Mouse (Mus musculus): ENCODE results near the gene Gm281. TPM values are rescaled to one million over a fixed set of nuclear protein-coding genes. Genes with fewer than 3 reads are reported as not detected.
"Not testable (repeated sequence)": the region's sequence is repeated elsewhere in the genome, so short reads cannot be mapped to it uniquely, and the experiment has no call there.

Gene Gm281
- 0.08 TPM in 1 of 2 replicates, not detected in the other for polyA plus RNA-seq (2015; fragmentation: Nextera tagmentation; extraction: Ambion mirVana)

GRCm38 (mm10) chr14:13914387-13915082 lies at the start of gene Gm281:
TSS of gene Gm281 (minus strand) at chr14:13914478.
- Histone ChIP-seq H3K4me2 (no peak within 1 kb of the TSS), H3K9me3 (replicated peaks) (no peaks in the 10 kb centered on the region), H3K27me3 (no peaks in the 10 kb centered on the region), H3K4me3 (no peak within 1 kb of the TSS), H3K36me3 (ENCODE audit: poor library complexity, severe bottlenecking) (no peaks in the 10 kb centered on the region), H3K4me1 (no peaks in the 10 kb centered on the region), H3K27ac (no peak within 1 kb of the TSS), H3K9ac (no peak within 1 kb of the TSS)
- WGBS, result 12% methylated on average over 1 of the region's 1 CpGs
- no peak for ATAC-seq

GRCm38 (mm10) chr14:13963527-13963926 lies 49.2 kb upstream of the Gm281 start:
- Histone ChIP-seq H3K36me3 (ENCODE audit: poor library complexity, severe bottlenecking) (no peaks in the 10 kb centered on the region), H3K27me3 (no peaks in the 10 kb centered on the region), H3K4me3 (no peak overlapping the region), H3K4me2 (no peak overlapping the region), H3K9me3 (replicated peaks) (no peaks in the 10 kb centered on the region), H3K9ac (no peak overlapping the region), H3K4me1 (peaks cover 20% of the 10 kb centered on the region), H3K27ac (no peak overlapping the region)
- no peak for ATAC-seq
- WGBS, result 89% methylated on average over 1 of the region's 1 CpGs

GRCm38 (mm10) chr14:13962476-13962875 lies 48.2 kb upstream of the Gm281 start:
- Histone ChIP-seq H3K27me3 (no peaks in the 10 kb centered on the region), H3K4me3 (no peak overlapping the region), H3K4me1 (peaks cover 28% of the 10 kb centered on the region), H3K27ac (no peak overlapping the region), H3K9ac (no peak overlapping the region), H3K36me3 (ENCODE audit: poor library complexity, severe bottlenecking) (no peaks in the 10 kb centered on the region), H3K4me2 (no peak overlapping the region), H3K9me3 (replicated peaks) (no peaks in the 10 kb centered on the region)
- ATAC-seq, result no peak
- 81% methylated on average over 6 of the region's 6 CpGs for WGBS

GRCm38 (mm10) chr14:13961401-13962112 lies 47.3 kb upstream of the Gm281 start, which contains the start of the genes Atxn7 and Thoc7:
TSS of gene Atxn7 (plus strand) at chr14:13961440.
TSS of gene Thoc7 (minus strand) at chr14:13961852.
- H3K9me3 ChIP-seq (replicated peaks), result no peaks in the 10 kb centered on the region
- peak within 1 kb of the TSS; percentile 92 for H3K9ac ChIP-seq
- H3K4me2 ChIP-seq, result peak within 1 kb of the TSS; percentile 68
- H3K27me3 ChIP-seq, result no peaks in the 10 kb centered on the region
- H3K4me1 ChIP-seq, result peaks cover 28% of the 10 kb centered on the region
- H3K4me3 ChIP-seq, result peak within 1 kb of the TSS; percentile 93
- no peaks in the 10 kb centered on the region for H3K36me3 ChIP-seq (ENCODE audit: poor library complexity, severe bottlenecking)
- peak within 1 kb of the TSS; percentile 79 for H3K27ac ChIP-seq
- peak; percentile 74 for ATAC-seq
- 3% methylated on average over 38 of the region's 56 CpGs for WGBS

- Histone ChIP-seq H3K27ac (peak overlapping the region; percentile 79), H3K4me2 (peak overlapping the region; percentile 68), H3K9me3 (replicated peaks) (no peaks in the 10 kb centered on the region), H3K4me3 (peak overlapping the region; percentile 93), H3K27me3 (no peaks in the 10 kb centered on the region), H3K36me3 (ENCODE audit: poor library complexity, severe bottlenecking) (peaks cover 5% of the 10 kb centered on the region), H3K4me1 (peaks cover 28% of the 10 kb centered on the region), H3K9ac (peak overlapping the region; percentile 92)
- peak; percentile 87 for ATAC-seq
- WGBS, result under 1% methylated on average over 64 of the region's 75 CpGs
These were observed 46.4 kb upstream of the Gm281 start for GRCm38 (mm10) chr14:13960482-13961325.

GRCm38 (mm10) chr14:13960079-13960478 lies 45.8 kb upstream of the Gm281 start:
- ATAC-seq, result peak; percentile 66
- Histone ChIP-seq H3K9ac (peak overlapping the region; percentile 92), H3K4me3 (peak overlapping the region; percentile 93), H3K4me1 (peaks cover 28% of the 10 kb centered on the region), H3K27me3 (no peaks in the 10 kb centered on the region), H3K9me3 (replicated peaks) (no peaks in the 10 kb centered on the region), H3K4me2 (peak overlapping the region; percentile 68), H3K27ac (peak overlapping the region; percentile 79), H3K36me3 (ENCODE audit: poor library complexity, severe bottlenecking) (peaks cover 10% of the 10 kb centered on the region)
- WGBS, result 0% methylated on average over 9 of the region's 9 CpGs

GRCm38 (mm10) chr14:13952151-13952550 lies 37.9 kb upstream of the Gm281 start:
- H3K4me2 ChIP-seq; ATAC-seq; H3K4me3 ChIP-seq; H3K27ac ChIP-seq; H3K27me3 ChIP-seq; H3K4me1 ChIP-seq; H3K9me3 ChIP-seq (replicated peaks); H3K9ac ChIP-seq: not testable (repeated sequence)
- H3K36me3 ChIP-seq (ENCODE audit: poor library complexity, severe bottlenecking), result peaks cover 62% of the 10 kb centered on the region
- 94% methylated on average over 3 of the region's 3 CpGs for WGBS

- no peak overlapping the region for H3K4me2 ChIP-seq
- peaks cover 61% of the 10 kb centered on the region for H3K36me3 ChIP-seq (ENCODE audit: poor library complexity, severe bottlenecking)
- H3K4me3 ChIP-seq, result no peak overlapping the region
- H3K4me1 ChIP-seq, result no peaks in the 10 kb centered on the region
- H3K27ac ChIP-seq, result no peak overlapping the region
- no peaks in the 10 kb centered on the region for H3K27me3 ChIP-seq
- no peak overlapping the region for H3K9ac ChIP-seq
- H3K9me3 ChIP-seq (replicated peaks), result no peaks in the 10 kb centered on the region
- peak; percentile 71; the same call in 1 of the 2 replicates for ATAC-seq
These were observed 36.1 kb upstream of the Gm281 start for GRCm38 (mm10) chr14:13950401-13950800.

GRCm38 (mm10) chr14:13948345-13948744 lies 34.1 kb upstream of the Gm281 start:
- H3K36me3 ChIP-seq (ENCODE audit: poor library complexity, severe bottlenecking), result peaks cover 56% of the 10 kb centered on the region
- 90% methylated on average over 7 of the region's 7 CpGs for WGBS
- no peak overlapping the region for H3K9ac ChIP-seq
- H3K4me2 ChIP-seq, result no peak overlapping the region
- peak; percentile 54; the same call in 1 of the 2 replicates for ATAC-seq
- no peaks in the 10 kb centered on the region for H3K9me3 ChIP-seq (replicated peaks)
- no peaks in the 10 kb centered on the region for H3K4me1 ChIP-seq
- H3K27ac ChIP-seq, result no peak overlapping the region
- H3K4me3 ChIP-seq, result no peak overlapping the region
- no peaks in the 10 kb centered on the region for H3K27me3 ChIP-seq

GRCm38 (mm10) chr14:13944686-13945085 lies 30.4 kb upstream of the Gm281 start:
- Histone ChIP-seq H3K27me3 (no peaks in the 10 kb centered on the region), H3K4me2 (no peak overlapping the region), H3K9me3 (replicated peaks) (no peaks in the 10 kb centered on the region), H3K4me1 (no peaks in the 10 kb centered on the region), H3K9ac (no peak overlapping the region), H3K27ac (no peak overlapping the region), H3K36me3 (ENCODE audit: poor library complexity, severe bottlenecking) (peaks cover 31% of the 10 kb centered on the region), H3K4me3 (no peak overlapping the region)
- no peak for ATAC-seq
- WGBS, result 89% methylated on average over 4 of the region's 4 CpGs

- no peaks in the 10 kb centered on the region for H3K27me3 ChIP-seq
- H3K9ac ChIP-seq, result no peak overlapping the region
- peak overlapping the region; percentile 57 for H3K4me2 ChIP-seq
- ATAC-seq, result no peak; the same call in 1 of the 2 replicates
- H3K36me3 ChIP-seq (ENCODE audit: poor library complexity, severe bottlenecking), result no peaks in the 10 kb centered on the region
- 52% methylated on average over 5 of the region's 5 CpGs for WGBS
- H3K4me3 ChIP-seq, result no peak overlapping the region
- H3K27ac ChIP-seq, result no peak overlapping the region
- peaks cover 5% of the 10 kb centered on the region; the same call in 1 of the 2 replicates for H3K9me3 ChIP-seq (replicated peaks)
- H3K4me1 ChIP-seq, result 0 out of 2 replicates have a peak, but pooled peaks cover 4% of the 10 kb centered on the region
These were observed 19.7 kb upstream of the Gm281 start for GRCm38 (mm10) chr14:13934052-13934371.

All from forebrain, embryonic 13.5 days (tissue).